Mouse (Mus musculus) megakaryocyte progenitor cell, adult 5-6 weeks (primary cell): Measurements from ENCODE around the gene Gm49373. TPM values are rescaled to one million over a fixed set of nuclear protein-coding genes. Genes with fewer than 3 reads are reported as not detected.

Experiments
- ATAC-seq: replicated peaks from 2 replicates; pipeline ENCODE4 v1.8.0; 2016; ENCODE audit warnings: mild to moderate bottlenecking, moderate TSS enrichment, inconsistent platforms; ENCODE audit not compliant: poor library complexity
- total RNA-seq, 2 experiments: library from RNA; stranded (forward) in 1 of 2; stranded (reverse) in 1 of 2; fragments of 157-497, 149-512 nt in 1 of 2; fragments of 200-1000 nt in 1 of 2; gene quantifications; 2 replicates each; pipeline versions ENCODE4 v1.2.3 to v1.2.4; 2015 to 2017

Gm49373 gene
- 1.0 and 1.9 TPM in 2 replicates for total RNA-seq (2015)
- not detected in 2 replicates for total RNA-seq (2017)

DNA sequence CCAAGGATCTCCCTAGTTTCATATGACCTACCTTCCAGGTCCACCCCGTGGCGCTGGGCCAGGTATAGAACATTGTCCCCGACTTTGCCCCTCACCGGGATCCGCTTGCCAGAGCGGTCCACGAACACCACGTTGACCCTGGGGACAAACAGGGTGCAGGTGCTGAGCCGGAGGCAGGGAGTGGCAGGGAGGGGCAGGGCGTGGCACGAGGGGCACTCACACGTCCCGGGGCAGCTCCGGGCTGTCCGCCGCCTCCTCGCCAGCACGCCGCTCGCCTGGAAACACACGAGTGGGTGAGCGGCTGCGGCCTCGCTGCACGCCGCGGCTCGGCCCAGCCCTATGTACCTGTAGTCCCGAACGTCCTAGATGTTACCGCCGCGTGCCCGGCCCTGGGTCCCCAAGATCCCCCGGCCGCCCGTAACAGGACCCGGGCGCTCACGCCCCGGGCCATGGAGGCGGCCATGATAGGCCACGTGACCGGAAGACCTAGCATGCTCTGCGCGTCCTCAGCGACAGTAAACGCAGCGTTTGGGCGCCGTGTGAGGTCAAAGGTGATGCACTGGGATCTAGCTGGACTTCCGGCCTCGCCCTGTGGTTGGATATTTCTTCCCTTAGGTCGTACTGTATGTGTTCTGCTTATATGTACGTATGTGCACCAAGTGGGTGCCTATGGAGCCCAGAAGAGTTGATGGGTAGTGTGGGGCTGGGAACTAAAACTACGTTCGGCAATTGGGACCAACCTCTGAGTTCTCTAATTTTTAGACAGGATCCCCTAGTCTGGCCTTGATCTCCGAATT is at the start of gene Gm49373, which contains the start of gene Fdx1l:
Gene Gm49373, minus strand, starts transcription at position 53 of the 797 bp plus-strand sequence.
Gene Fdx1l, minus strand, starts transcription at position 571 of the 797 bp plus-strand sequence.
- peak; percentile 93 for ATAC-seq

GRCm38 (mm10) chr9:21121483-21121882 is 48.6 kb upstream of the Gm49373 start:
- ATAC-seq: no peak

- no peak for ATAC-seq
Measured at GRCm38 (mm10) chr9:21117073-21117472, 44.2 kb upstream of the Gm49373 start.

DNA sequence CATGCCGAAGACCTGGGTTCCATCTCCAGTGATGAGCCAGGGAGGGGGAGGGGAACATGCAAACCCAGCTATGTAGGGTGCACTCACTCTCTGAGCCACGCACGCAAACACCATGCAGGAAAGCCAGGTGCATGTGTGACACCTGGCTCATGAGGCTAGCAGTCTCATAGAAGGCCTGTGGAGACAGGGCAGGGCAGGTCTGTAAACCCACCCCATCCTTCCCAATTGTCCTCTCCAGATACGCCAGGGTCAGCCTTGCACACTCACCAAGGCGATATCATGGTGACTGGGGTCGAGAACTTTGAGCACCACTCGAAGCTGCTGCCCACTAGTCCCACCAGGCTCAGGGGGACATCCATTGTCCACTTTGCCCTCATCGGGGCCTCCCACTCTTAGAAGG is 42.2 kb upstream of the Gm49373 start:
- ATAC-seq: no peak

- ATAC-seq: no peak
Measured at GRCm38 (mm10) chr9:21114190-21114589, 41.3 kb upstream of the Gm49373 start.

- no peak for ATAC-seq
Measured at GRCm38 (mm10) chr9:21113751-21114150, 40.9 kb upstream of the Gm49373 start.

GRCm38 (mm10) chr9:21107607-21108237 is 34.8 kb upstream of the Gm49373 start:
- no peak; the same call in 1 of the 2 replicates for ATAC-seq

DNA sequence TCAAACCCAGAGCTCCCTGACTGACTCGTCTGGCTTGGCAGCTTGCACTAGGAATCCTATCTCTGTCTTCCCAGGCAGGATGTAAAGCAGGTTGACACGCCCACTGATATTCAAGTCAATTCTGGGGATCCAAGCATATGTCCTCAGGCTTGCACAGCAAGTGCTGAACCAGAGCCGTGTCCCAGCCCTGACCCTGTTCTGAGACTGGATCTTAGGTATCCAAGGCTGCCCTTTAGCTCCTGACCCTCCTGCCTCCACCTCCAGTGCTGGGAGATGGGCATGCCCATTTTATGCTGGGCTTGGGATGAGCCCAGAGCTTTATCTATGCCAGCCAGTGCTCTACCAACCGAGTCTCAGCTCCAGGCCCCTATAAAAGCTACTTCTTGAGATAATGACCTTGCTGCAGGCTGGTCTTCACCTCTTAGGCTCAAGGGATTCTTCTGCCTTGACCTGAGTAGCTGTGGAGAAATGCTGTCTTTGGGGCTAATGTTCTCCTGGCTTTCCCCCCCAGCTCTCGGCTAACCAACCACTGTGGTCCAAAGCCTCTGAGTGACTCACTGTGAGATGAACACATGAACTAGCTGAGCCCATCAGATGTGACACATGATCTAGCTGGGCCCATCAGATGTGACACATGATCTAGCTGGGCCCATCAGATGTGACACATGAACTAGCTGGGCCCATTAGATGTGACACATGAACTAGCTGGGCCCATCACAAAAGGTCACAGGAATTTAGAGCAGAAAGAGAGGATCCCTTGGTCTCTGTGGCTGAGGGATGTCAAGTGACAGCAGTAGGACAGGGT is 33.1 kb upstream of the Gm49373 start:
- peak; percentile 63 for ATAC-seq

DNA sequence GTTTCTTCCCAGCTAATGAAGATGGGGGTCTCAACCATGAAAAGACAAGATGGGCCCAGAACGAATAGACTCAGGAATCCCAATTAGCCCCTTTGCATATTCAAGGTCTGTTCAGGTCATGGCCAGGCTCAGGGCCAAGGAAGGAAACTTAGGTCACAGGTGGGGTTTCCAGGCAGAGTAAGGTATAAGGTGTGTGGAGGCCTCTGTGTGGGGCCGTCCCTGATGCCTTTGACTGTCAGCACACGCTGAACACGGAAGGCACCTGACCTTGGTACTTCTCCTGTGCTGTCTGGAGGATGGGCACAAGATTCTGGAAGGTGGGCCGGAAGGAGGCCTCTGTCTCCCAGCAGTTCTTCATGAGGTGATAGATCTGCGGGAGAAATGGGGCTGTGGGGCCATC is 31.9 kb upstream of the Gm49373 start:
- no peak for ATAC-seq

DNA sequence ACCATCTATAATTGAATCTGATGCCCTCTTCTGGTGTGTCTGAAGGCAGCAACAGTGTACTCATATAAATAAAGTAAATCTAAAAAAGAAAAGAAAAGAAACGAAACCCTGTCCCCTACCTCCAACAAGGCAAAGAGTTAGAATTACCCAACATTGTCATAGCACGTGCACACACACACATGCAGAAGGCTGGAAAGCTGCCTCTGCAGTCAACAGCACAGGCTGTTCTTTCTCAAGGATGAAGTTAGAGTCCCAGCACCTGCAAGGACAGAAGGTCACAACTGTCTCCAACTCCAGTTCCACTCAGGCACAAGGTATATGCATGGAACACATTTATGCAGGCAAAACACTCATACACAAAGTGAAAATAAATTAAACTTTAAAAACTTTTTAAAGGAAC is 29.2 kb upstream of the Gm49373 start:
- ATAC-seq: no peak

- peak; percentile 62 for ATAC-seq
Measured at GRCm38 (mm10) chr9:21100447-21101161, 27.7 kb upstream of the Gm49373 start.

DNA sequence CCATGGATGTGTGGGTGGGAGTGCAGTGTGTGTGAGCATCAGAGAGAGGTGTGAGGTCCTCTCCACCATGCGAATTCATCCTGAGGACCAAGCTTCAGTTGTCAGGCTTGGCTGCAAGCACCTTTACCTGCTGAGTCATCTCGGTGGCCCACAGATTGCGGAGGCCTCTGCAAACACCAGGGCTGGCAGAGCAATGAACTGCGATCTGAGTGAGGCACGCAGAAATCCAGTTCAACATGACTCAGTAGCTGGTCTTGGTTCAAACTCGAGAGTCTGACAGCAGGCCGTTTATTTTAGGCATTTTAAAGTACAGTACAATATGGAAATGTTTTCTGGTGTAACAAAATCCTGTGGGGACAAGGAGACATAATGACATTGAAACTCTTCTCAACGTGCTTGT is 24.9 kb upstream of the Gm49373 start:
- ATAC-seq: no peak

- no peak for ATAC-seq
Measured at GRCm38 (mm10) chr9:21095958-21096357, 23.1 kb upstream of the Gm49373 start.

- ATAC-seq: no peak
Measured at GRCm38 (mm10) chr9:21093423-21093822, 20.5 kb upstream of the Gm49373 start.

GRCm38 (mm10) chr9:21091707-21092320 is 18.9 kb upstream of the Gm49373 start, which contains the start of the genes Gm38431 and Raver1:
Gm38431 (minus strand) TSS chr9:21091997.
Raver1 (minus strand) TSS chr9:21092008.
- ATAC-seq: peak; percentile 96

DNA sequence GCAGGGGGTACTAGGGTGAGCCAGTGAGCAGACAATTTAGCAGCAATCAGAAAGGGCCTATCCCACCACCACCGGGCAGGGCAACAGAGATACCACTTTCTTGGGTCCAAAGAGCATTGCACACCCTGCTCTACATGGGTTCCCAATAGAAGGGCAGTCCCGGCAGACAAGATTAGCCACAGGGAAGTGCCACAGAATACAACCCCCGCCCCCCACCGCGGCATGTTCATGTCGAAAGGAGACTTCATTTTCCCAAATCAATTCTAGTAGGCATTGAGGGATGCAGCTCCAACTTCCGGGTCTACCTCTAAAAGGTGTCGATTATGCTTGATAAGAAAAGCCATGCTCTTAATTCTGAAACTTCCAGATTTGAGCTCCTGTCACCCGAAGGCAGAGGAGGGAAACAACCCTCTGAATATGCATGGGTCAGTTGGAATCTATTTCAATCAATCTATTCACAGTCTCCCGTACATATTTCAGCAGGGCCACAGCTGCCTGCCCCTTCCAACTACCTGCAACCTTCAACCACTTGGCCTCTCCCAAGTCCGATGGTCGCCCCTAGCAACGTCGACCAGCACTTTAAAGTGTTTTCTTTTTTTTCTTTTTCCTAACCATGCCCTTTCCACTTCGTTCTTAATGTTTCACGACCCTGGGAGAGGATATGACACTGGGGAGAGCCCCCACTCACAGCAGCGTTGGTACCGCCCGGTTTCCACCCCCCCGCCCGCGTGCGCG is 18.2 kb upstream of the Gm49373 start:
- 0 out of 2 replicates have a peak, but pooled peaks have one; percentile 1 for ATAC-seq

GRCm38 (mm10) chr9:21090537-21090936 is 17.6 kb upstream of the Gm49373 start:
- no peak for ATAC-seq

- ATAC-seq: peak; percentile 78
Measured at GRCm38 (mm10) chr9:21083324-21083723, 10.4 kb upstream of the Gm49373 start.

DNA sequence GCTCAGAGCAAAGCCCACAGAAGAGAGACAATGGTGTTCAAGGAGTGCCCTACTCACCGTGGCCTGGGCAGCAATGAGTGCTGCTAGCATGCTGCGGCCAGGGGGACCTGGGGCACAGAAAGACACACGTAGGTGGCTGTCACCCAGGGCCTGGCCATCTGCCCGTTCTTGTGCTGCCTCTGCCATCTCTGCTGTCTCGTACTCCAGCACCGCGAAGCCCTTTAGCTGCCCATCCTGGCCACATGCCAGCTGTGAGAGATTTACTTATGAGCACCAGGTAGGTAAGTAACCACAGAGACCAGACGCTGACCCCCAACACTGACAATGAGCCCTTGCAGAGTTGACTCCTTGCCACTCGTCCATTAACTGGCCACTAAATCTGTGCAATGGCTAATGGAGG is 8.2 kb upstream of the Gm49373 start:
- no peak for ATAC-seq
